Mouse (Mus musculus): ENCODE measurements around the gene Ap4m1.
"Not testable (repeated sequence)": the region's sequence is repeated elsewhere in the genome, so short reads cannot be mapped to it uniquely, and the experiment has no call there.

The Ap4m1 gene

GRCm38 (mm10) chr5:138195463-138195862, 23.7 kb downstream of the Ap4m1 start:
- no peak for DNase-seq (ENCODE audit: low spot score)

GRCm38 (mm10) chr5:138199576-138199975, 27.8 kb downstream of the Ap4m1 start:
- no peak for DNase-seq (ENCODE audit: low spot score)

- no peak for DNase-seq (ENCODE audit: low spot score)
Measured at GRCm38 (mm10) chr5:138202086-138202485, 30.3 kb downstream of the Ap4m1 start.

GRCm38 (mm10) chr5:138207253-138207652, 35.5 kb downstream of the Ap4m1 start:
- DNase-seq (ENCODE audit: low spot score) = no peak

- no peak for DNase-seq (ENCODE audit: low spot score)
Measured at GRCm38 (mm10) chr5:138207873-138208272, 36.1 kb downstream of the Ap4m1 start.

GRCm38 (mm10) chr5:138216632-138217031, 44.8 kb downstream of the Ap4m1 start:
- DNase-seq (ENCODE audit: low spot score) = not testable (repeated sequence)

- no peak for DNase-seq (ENCODE audit: low spot score)
Measured at GRCm38 (mm10) chr5:138219864-138220263, 48.1 kb downstream of the Ap4m1 start.

GRCm38 (mm10) chr5:138222111-138222510, 50.3 kb downstream of the Ap4m1 start:
- peak; percentile 79 for DNase-seq (ENCODE audit: low spot score)

- no peak for DNase-seq (ENCODE audit: low spot score)
Measured at GRCm38 (mm10) chr5:138223287-138223686, 51.5 kb downstream of the Ap4m1 start.

GRCm38 (mm10) chr5:138225700-138226099, 53.9 kb downstream of the Ap4m1 start, which contains the start of gene Nxpe5:
TSS of gene Nxpe5 (plus strand) at chr5:138225898.
- no peak for DNase-seq (ENCODE audit: low spot score)

- no peak for DNase-seq (ENCODE audit: low spot score)
Measured at GRCm38 (mm10) chr5:138226491-138226890, 54.7 kb downstream of the Ap4m1 start.

GRCm38 (mm10) chr5:138227367-138227766, 55.6 kb downstream of the Ap4m1 start:
- no peak for DNase-seq (ENCODE audit: low spot score)

- DNase-seq (ENCODE audit: low spot score) = no peak
Measured at GRCm38 (mm10) chr5:138228026-138228425, 56.2 kb downstream of the Ap4m1 start.

- DNase-seq (ENCODE audit: low spot score) = no peak
Measured at GRCm38 (mm10) chr5:138229511-138229910, 57.7 kb downstream of the Ap4m1 start.

All from layer of hippocampus, adult 9-10 months (tissue).